Mouse (Mus musculus): ENCODE measurements around the gene Sugct. TPM values are rescaled to one million over a fixed set of nuclear protein-coding genes. Genes with fewer than 3 reads are reported as not detected.

Sugct gene
- total and polyA plus RNA-seq, 3 experiments = 1.00 to 1.0 (median 1.0) TPM

DNA sequence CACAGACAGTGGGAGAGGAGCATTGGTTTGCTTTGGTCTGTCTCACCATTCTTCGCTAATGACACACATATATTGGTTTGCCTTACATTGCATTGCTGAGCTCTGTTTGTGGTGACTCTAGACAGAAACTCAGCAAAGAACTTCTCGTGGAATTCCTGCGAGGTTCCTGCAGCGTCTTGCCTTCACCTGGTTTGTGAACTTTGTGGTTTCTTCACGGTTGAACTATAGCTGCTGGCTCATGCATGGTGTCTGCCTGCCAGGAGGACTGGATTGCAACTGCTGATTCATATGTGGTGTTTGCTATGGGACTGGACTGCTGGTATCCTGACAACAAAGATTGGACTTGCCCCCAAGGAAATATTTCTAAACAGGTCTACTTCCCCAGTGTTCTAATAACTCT lies 91.6 kb downstream of the Sugct start:
- Histone ChIP-seq H3K79me2 (replicated peaks; ENCODE audit: control insufficient read depth, insufficient read depth, low read length) (no peaks in the 10 kb centered on the region), H3K36me3 (ENCODE audit: control insufficient read depth, insufficient read depth, low read length) (no peaks in the 10 kb centered on the region), H3K27ac (no peak overlapping the region), H3K4me1 (ENCODE audit: control insufficient read depth, insufficient read depth, low read length) (no peaks in the 10 kb centered on the region), H3K27me3 (ENCODE audit: control insufficient read depth, insufficient read depth, low read length) (no peaks in the 10 kb centered on the region), H3K4me3 (no peak overlapping the region), H3K9ac (ENCODE audit: low read depth, low read length) (no peak overlapping the region)
- TF ChIP-seq POLR2A (IDR thresholded peaks at IDR 0.05; ENCODE audit: insufficient read depth, low read depth, low read length) (no peak), CTCF (IDR thresholded peaks at IDR 0.05) (no peak), EP300 (IDR thresholded peaks at IDR 0.05; ENCODE audit: insufficient read depth, low read depth, low read length) (no peak)
- intact Hi-C loops (cut with DNase I) = no loop called here
- WGBS = 86% methylated on average over 5 of the region's 5 CpGs
- DNase-seq = no peak

DNA sequence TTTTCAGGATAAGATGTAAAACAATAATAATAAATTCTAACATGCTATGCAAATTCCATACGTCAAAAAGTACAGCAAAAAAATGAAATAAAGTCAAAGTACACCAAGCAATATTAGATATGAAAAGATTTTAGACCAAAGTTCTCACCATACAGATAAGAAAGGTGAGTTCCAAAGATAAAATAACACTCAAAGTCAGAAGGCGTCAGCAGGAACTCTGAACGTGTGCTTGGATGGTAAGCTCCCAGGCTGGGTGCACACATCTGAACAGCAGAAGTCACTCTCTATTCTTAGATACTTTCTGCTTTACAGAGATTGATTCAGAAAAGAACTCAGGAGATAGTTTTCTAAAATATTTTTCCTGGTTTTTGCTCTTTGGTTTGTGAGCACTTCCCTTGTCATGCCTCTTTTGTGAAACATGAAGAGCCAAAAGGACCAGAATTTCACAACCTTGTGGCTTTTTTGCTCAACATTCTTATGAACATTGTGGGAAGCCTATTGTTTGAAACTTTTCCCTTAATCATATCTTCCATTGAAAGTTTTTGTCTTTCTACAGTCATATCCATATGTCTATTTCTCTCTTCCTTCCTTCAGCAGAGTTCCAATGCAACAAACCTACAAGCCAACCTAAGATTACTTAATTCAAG lies 110.0 kb downstream of the Sugct start:
- intact Hi-C loops (cut with DNase I) = no loop called here
- no peak overlapping the region for H3K27ac ChIP-seq

DNA sequence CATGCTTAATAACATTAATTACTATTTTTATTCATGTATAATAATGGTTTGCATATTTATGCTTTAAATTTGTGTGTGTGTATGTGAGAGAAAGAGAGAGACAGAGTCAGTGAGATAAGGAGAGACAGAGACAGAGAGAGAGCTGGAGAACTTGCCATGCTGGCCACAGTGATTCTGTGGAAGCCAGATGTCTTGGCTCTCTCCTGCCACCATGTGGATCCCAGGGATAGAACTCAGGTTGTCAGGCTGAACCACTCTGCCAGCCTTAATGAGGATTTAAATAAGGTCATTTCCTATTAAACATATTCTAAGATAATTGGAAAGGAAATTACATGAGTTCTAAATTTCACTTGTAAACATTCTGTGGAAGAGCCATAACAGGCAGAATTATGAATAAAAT lies 110.5 kb downstream of the Sugct start:
- intact Hi-C loops (cut with DNase I) = no loop called here
- no peak overlapping the region for H3K4me3 ChIP-seq
- H3K79me2 ChIP-seq (replicated peaks; ENCODE audit: control insufficient read depth, insufficient read depth, low read length) = no peaks in the 10 kb centered on the region
- TF ChIP-seq CTCF (IDR thresholded peaks at IDR 0.05) = peak; percentile 55
- no peak for TF ChIP-seq EP300 (IDR thresholded peaks at IDR 0.05; ENCODE audit: insufficient read depth, low read depth, low read length)
- TF ChIP-seq POLR2A (IDR thresholded peaks at IDR 0.05; ENCODE audit: insufficient read depth, low read depth, low read length) = no peak
- no peaks in the 10 kb centered on the region for H3K4me1 ChIP-seq (ENCODE audit: control insufficient read depth, insufficient read depth, low read length)
- no peak overlapping the region for H3K27ac ChIP-seq
- H3K36me3 ChIP-seq (ENCODE audit: control insufficient read depth, insufficient read depth, low read length) = no peaks in the 10 kb centered on the region
- no peak overlapping the region for H3K9ac ChIP-seq (ENCODE audit: low read depth, low read length)
- no peaks in the 10 kb centered on the region for H3K27me3 ChIP-seq (ENCODE audit: control insufficient read depth, insufficient read depth, low read length)
- no peak for DNase-seq

More for the DNA sequence above, 110.0 kb downstream of the Sugct start:
- Histone ChIP-seq H3K9ac (ENCODE audit: low read depth, low read length) (no peak overlapping the region), H3K4me3 (no peak overlapping the region), H3K4me1 (ENCODE audit: control insufficient read depth, insufficient read depth, low read length) (no peaks in the 10 kb centered on the region), H3K27me3 (ENCODE audit: control insufficient read depth, insufficient read depth, low read length) (no peaks in the 10 kb centered on the region), H3K36me3 (ENCODE audit: control insufficient read depth, insufficient read depth, low read length) (no peaks in the 10 kb centered on the region), H3K79me2 (replicated peaks; ENCODE audit: control insufficient read depth, insufficient read depth, low read length) (no peaks in the 10 kb centered on the region)
- no peak for DNase-seq
- WGBS = 17% methylated on average over 3 of the region's 3 CpGs
- TF ChIP-seq EP300 (IDR thresholded peaks at IDR 0.05; ENCODE audit: insufficient read depth, low read depth, low read length) (no peak), POLR2A (IDR thresholded peaks at IDR 0.05; ENCODE audit: insufficient read depth, low read depth, low read length) (no peak), CTCF (IDR thresholded peaks at IDR 0.05) (no peak)

DNA sequence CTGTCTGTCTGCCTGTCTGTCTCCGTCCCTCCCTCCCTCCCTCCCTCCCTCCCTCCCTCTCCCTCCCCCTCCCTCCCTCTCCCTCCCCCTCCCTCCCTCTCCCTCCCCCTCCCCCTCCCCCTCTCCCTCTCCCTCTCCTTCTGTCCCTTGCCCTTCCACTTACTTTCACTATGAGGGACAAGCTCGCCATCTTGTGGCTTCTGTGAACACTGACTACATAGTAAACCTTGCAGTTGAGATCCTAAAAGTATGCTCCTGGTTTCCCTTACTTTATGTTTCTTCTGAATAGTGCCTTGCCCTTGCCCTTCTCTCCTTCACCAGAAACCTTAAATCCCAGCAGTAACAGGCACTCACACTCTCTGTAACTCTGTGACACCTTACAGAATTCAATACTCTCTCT lies 113.7 kb downstream of the Sugct start:
- 0% methylated on average over 2 of the region's 2 CpGs for WGBS
- no peaks in the 10 kb centered on the region for H3K4me1 ChIP-seq (ENCODE audit: control insufficient read depth, insufficient read depth, low read length)
- H3K36me3 ChIP-seq (ENCODE audit: control insufficient read depth, insufficient read depth, low read length) = no peaks in the 10 kb centered on the region
- intact Hi-C loops (cut with DNase I) = no loop called here
- DNase-seq = no peak
- no peak overlapping the region for H3K27ac ChIP-seq
- H3K4me3 ChIP-seq = no peak overlapping the region
- no peak overlapping the region for H3K9ac ChIP-seq (ENCODE audit: low read depth, low read length)
- H3K27me3 ChIP-seq (ENCODE audit: control insufficient read depth, insufficient read depth, low read length) = no peaks in the 10 kb centered on the region
- H3K79me2 ChIP-seq (replicated peaks; ENCODE audit: control insufficient read depth, insufficient read depth, low read length) = no peaks in the 10 kb centered on the region
- 0 out of 2 replicates have a peak, but pooled peaks have one; percentile 16 for TF ChIP-seq CTCF (IDR thresholded peaks at IDR 0.05)
- no peak for TF ChIP-seq EP300 (IDR thresholded peaks at IDR 0.05; ENCODE audit: insufficient read depth, low read depth, low read length)
- no peak for TF ChIP-seq POLR2A (IDR thresholded peaks at IDR 0.05; ENCODE audit: insufficient read depth, low read depth, low read length)

DNA sequence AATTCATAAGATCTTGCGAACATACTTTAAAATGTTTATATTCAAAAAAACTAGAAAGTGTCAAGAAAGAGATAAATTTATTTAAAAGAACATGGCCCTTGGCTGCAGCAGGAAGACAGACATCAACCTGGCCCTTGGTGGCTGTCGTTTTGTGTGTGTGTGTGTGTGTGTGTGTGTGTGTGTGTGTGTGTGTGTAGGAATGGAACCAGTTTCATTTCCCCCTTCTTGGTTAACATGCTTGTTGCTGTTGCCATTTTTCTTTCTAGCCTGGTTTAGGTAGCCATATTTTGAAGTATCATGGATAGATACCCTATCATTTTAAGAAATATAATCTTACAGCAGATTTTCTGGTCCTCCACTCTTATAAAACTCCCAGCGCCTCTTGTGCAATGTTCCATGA lies 136.0 kb downstream of the Sugct start:
- no peaks in the 10 kb centered on the region for H3K27me3 ChIP-seq (ENCODE audit: control insufficient read depth, insufficient read depth, low read length)

DNA sequence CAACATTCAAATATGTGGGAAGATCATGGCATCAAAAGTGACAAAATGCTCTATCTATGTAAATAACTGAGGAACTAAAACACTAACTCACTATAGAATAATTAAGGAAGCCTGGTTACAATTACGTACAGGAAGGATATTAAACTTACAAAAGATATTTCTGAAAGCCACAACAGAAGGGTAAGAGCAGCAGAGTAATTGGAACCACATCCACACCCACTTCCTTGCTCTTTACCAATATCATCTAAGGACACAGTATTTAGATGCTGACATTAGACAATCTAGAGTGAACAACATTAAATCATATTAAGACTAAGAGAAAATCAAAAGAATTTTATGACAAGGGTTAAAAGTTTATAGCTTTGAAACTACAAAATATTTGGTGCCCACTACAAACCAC lies 159.0 kb downstream of the Sugct start:
- Histone ChIP-seq H3K9ac (ENCODE audit: low read depth, low read length) (no peak overlapping the region), H3K36me3 (ENCODE audit: control insufficient read depth, insufficient read depth, low read length) (no peaks in the 10 kb centered on the region), H3K27me3 (ENCODE audit: control insufficient read depth, insufficient read depth, low read length) (no peaks in the 10 kb centered on the region), H3K4me3 (no peak overlapping the region), H3K4me1 (ENCODE audit: control insufficient read depth, insufficient read depth, low read length) (no peaks in the 10 kb centered on the region), H3K27ac (no peak overlapping the region), H3K79me2 (replicated peaks; ENCODE audit: control insufficient read depth, insufficient read depth, low read length) (no peaks in the 10 kb centered on the region)
- intact Hi-C loops (cut with DNase I) = no loop called here
- TF ChIP-seq POLR2A (IDR thresholded peaks at IDR 0.05; ENCODE audit: insufficient read depth, low read depth, low read length) (no peak), EP300 (IDR thresholded peaks at IDR 0.05; ENCODE audit: insufficient read depth, low read depth, low read length) (no peak), CTCF (IDR thresholded peaks at IDR 0.05) (no peak)
- 51% methylated on average over 1 of the region's 1 CpGs for WGBS
- no peak for DNase-seq

More for the DNA sequence above, 136.0 kb downstream of the Sugct start:
- H3K36me3 ChIP-seq (ENCODE audit: control insufficient read depth, insufficient read depth, low read length) = no peaks in the 10 kb centered on the region
- H3K4me1 ChIP-seq (ENCODE audit: control insufficient read depth, insufficient read depth, low read length) = no peaks in the 10 kb centered on the region
- no peak overlapping the region for H3K9ac ChIP-seq (ENCODE audit: low read depth, low read length)
- H3K4me3 ChIP-seq = no peak overlapping the region
- no peak overlapping the region for H3K27ac ChIP-seq
- WGBS = 81% methylated on average over 3 of the region's 3 CpGs
- no peak for DNase-seq
- intact Hi-C loops (cut with DNase I) = no loop called here
- no peaks in the 10 kb centered on the region for H3K79me2 ChIP-seq (replicated peaks; ENCODE audit: control insufficient read depth, insufficient read depth, low read length)
- no peak for TF ChIP-seq EP300 (IDR thresholded peaks at IDR 0.05; ENCODE audit: insufficient read depth, low read depth, low read length)
- TF ChIP-seq CTCF (IDR thresholded peaks at IDR 0.05) = no peak
- TF ChIP-seq POLR2A (IDR thresholded peaks at IDR 0.05; ENCODE audit: insufficient read depth, low read depth, low read length) = no peak
